Comparison of ENCODE assay signal across 17 mouse cellular contexts in the genomic region with DNA sequence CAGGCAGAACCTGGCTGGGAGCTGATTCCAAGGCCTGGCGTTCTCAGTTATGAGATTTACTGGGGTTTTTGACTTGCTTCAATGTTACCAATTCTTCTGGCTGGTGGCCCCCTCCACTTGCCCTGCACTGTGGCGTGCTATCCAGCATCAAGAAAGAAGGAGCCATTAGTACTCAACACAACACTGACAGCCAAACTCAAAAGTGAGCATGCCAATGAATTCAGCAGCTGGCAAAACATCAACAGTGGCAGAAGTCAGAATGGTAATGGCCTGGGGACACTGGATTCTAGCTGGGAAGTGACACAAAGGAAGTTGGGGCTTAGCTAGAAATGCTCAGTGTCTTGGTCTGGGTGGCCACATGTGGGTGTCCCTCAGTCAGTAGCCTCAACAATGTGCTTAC. TPM values are rescaled to one million over a fixed set of nuclear protein-coding genes. Genes with fewer than 3 reads are reported as not detected.
A peak's percentile ranks its signal among the peaks of the same experiment; 100 is the strongest.
DNase-seq lines count a peak whose midpoint lies in the region; TF ChIP-seq lines count a peak whose summit lies in the region.
"Had no signal": no experiment of that assay in that cellular context is flagged by ENCODE, and none has a peak within 500 bp of the region (broad histone marks: within the 10 kb centered on the region; RNA-seq: fewer than 3 reads in every experiment).

No protein-coding gene starts in this region.

- DNase-seq in adrenal gland, postnatal 10 days: peak; percentile 45
- no peak for DNase-seq in adrenal gland, adult 18-20 months (ENCODE audit: low spot score in 2 of 2)
- peak; percentile 53 to 54 for DNase-seq in cerebellum, postnatal 10 days
- no peak for DNase-seq in cerebellum, postnatal 36 days
- peak; percentile 12 for DNase-seq in left cerebral cortex, postnatal 4 days
- DNase-seq in left cerebral cortex, adult 2 months (ENCODE audit: extremely low spot score in 1 of 2, low spot score in 2 of 2): no peak
- DNase-seq in hindbrain, embryonic 10.5 days (ENCODE audit: low spot score): no peak
- DNase-seq: B cell, adult 2 months; gastrocnemius, postnatal 14 days had no signal

- H3K27ac ChIP-seq in left cerebral cortex, adult 2 months: no peak overlapping the region
- H3K27ac ChIP-seq in hindbrain, embryonic 10.5 days: no peak overlapping the region
- H3K27ac ChIP-seq: embryonic facial prominence, embryonic 12.5 days; embryonic facial prominence, embryonic 15.5 days; gastrocnemius, adult 2 months; heart, embryonic 13.5 days; hindbrain, embryonic 12.5 days; hindbrain, embryonic 15.5 days had no signal

- H3K36me3 ChIP-seq in hindbrain, embryonic 10.5 days: no peaks in the 10 kb centered on the region
- H3K36me3 ChIP-seq: embryonic facial prominence, embryonic 12.5 days; embryonic facial prominence, embryonic 15.5 days; G1E; heart, embryonic 13.5 days; hindbrain, embryonic 12.5 days; hindbrain, embryonic 15.5 days had no signal

- intact Hi-C loops in left cerebral cortex, postnatal 4 days (cut with DNase I): loop anchor here (10.0 kb wide), 1 partner anchor 209 kb away; a partner anchor contains a TSS
- intact Hi-C loops in left cerebral cortex, adult 2 months (cut with DNase I): loop anchor here (5.0 kb wide), 1 partner anchor 211 kb away; a partner anchor contains a TSS

- no peaks in the 10 kb centered on the region for H3K9me3 ChIP-seq in hindbrain, embryonic 10.5 days
- H3K9me3 ChIP-seq: embryonic facial prominence, embryonic 12.5 days; embryonic facial prominence, embryonic 15.5 days; G1E; heart, embryonic 13.5 days; hindbrain, embryonic 12.5 days; hindbrain, embryonic 15.5 days had no signal

- H3K4me1 ChIP-seq in hindbrain, embryonic 10.5 days (replicated peaks): no peaks in the 10 kb centered on the region
- H3K4me1 ChIP-seq: embryonic facial prominence, embryonic 12.5 days; embryonic facial prominence, embryonic 15.5 days; heart, embryonic 13.5 days; hindbrain, embryonic 12.5 days; hindbrain, embryonic 15.5 days had no signal

- WGBS in hindbrain, embryonic 10.5 days: 92% methylated on average over 2 of the region's 2 CpGs

- no peak for TF ChIP-seq CTCF in left cerebral cortex, adult 2 months (IDR thresholded peaks at IDR 0.05)

- H3K4me3 ChIP-seq in left cerebral cortex, adult 2 months: no peak overlapping the region
- no peak overlapping the region for H3K4me3 ChIP-seq in hindbrain, embryonic 10.5 days
- H3K4me3 ChIP-seq: embryonic facial prominence, embryonic 12.5 days; embryonic facial prominence, embryonic 15.5 days; gastrocnemius, adult 2 months; heart, embryonic 13.5 days; hindbrain, embryonic 12.5 days; hindbrain, embryonic 15.5 days had no signal

- no peaks in the 10 kb centered on the region for H3K27me3 ChIP-seq in hindbrain, embryonic 10.5 days (ENCODE audit: insufficient read depth, poor library complexity, severe bottlenecking)
- H3K27me3 ChIP-seq: CH12.LX; embryonic facial prominence, embryonic 12.5 days; embryonic facial prominence, embryonic 15.5 days; heart, embryonic 13.5 days; hindbrain, embryonic 12.5 days; hindbrain, embryonic 15.5 days had no signal

RNA-seq across cellular contexts. Expression of a gene that starts 43.8 kb away (rescaled TPM):
- total RNA-seq in adrenal gland, postnatal 10 days (2021): 10 to 100 TPM; 12.5 to 14.5 TPM
- 10 to 100 TPM in 1 of 2 experiments, 1 to 10 TPM in 1; 9.8 to 13.6 TPM for total RNA-seq in adrenal gland, adult 18-20 months (2021)
- 1 to 10 TPM in 1 of 2 experiments, under 1 TPM in 1; 0.52 to 1.0 TPM for total RNA-seq in left cerebral cortex, postnatal 4 days (2021)
- 1 to 10 TPM; 2.7 to 2.8 TPM for total RNA-seq in left cerebral cortex, adult 2 months (2021)
- 2.0 and 2.3 TPM in 2 replicates for polyA plus RNA-seq in hindbrain, embryonic 10.5 days (2016; fragmentation: Nextera tagmentation; extraction: Ambion mirVana)

Comparison
In these comparisons a context has a peak if more than half of its experiments do, and no peak if none do; other contexts are left out.
1. DNase-seq: peak in adrenal gland, postnatal 10 days (single experiment), cerebellum, postnatal 10 days (2 of 2) and left cerebral cortex, postnatal 4 days (single experiment); none in adrenal gland, adult 18-20 months (0 of 2), cerebellum, postnatal 36 days (0 of 2), left cerebral cortex, adult 2 months (0 of 2) and hindbrain, embryonic 10.5 days (single experiment).